In genomic region chr8:84210167-84210791, GRCm38 (mm10) we compare ENCODE assay signal across 8 mouse cellular contexts. TPM values are rescaled to one million over a fixed set of nuclear protein-coding genes. Genes with fewer than 3 reads are reported as not detected.
DNase-seq lines count a peak whose midpoint lies in the region; ATAC-seq and TF ChIP-seq lines count a peak whose summit lies in the region.

No protein-coding gene starts in this region.

- no peaks in the 10 kb centered on the region for H3K27me3 ChIP-seq in E14TG2a.4 (ENCODE audit: insufficient read depth, low read length)
- no peaks in the 10 kb centered on the region for H3K27me3 ChIP-seq in forebrain, embryonic 12.5 days
- no peaks in the 10 kb centered on the region for H3K27me3 ChIP-seq in heart, postnatal 0 days (ENCODE audit: control insufficient read depth, insufficient read depth, low read length)
- H3K27me3 ChIP-seq in lung, postnatal 0 days (replicated peaks; ENCODE audit: insufficient read depth, low read length): no peaks in the 10 kb centered on the region

- peak overlapping the region; percentile 51; the same call in 1 of the 2 replicates for H3K4me3 ChIP-seq in E14TG2a.4 (replicated peaks; ENCODE audit: low read length)
- H3K4me3 ChIP-seq in forebrain, embryonic 12.5 days (replicated peaks): no peak overlapping the region
- no peak overlapping the region for H3K4me3 ChIP-seq in heart, postnatal 0 days (ENCODE audit: low read depth, low read length)
- H3K4me3 ChIP-seq in layer of hippocampus, adult 2 months: peak overlapping the region; percentile 36; the same call in 1 of the 2 replicates
- H3K4me3 ChIP-seq in lung, postnatal 0 days (ENCODE audit: low read depth, low read length): no peak overlapping the region

- TF ChIP-seq CTCF in E14TG2a.4 (conservative IDR thresholded peaks at IDR 0.05; ENCODE audit: low read length): peak; percentile 72
- peak; percentile 87 for TF ChIP-seq CTCF in heart, postnatal 0 days (IDR thresholded peaks at IDR 0.05; ENCODE audit: low read depth)
- peak; percentile 97 for TF ChIP-seq CTCF in layer of hippocampus, adult 2 months (conservative IDR thresholded peaks at IDR 0.05)
- peak; percentile 91 for TF ChIP-seq CTCF in lung, postnatal 0 days (IDR thresholded peaks at IDR 0.05)

- 0 out of 2 replicates have a peak overlapping the region, but pooled peaks have one; percentile 13 for H3K4me2 ChIP-seq in forebrain, embryonic 12.5 days
- H3K4me2 ChIP-seq in heart, postnatal 0 days (ENCODE audit: low read depth, low read length): 0 out of 2 replicates have a peak overlapping the region, but pooled peaks have one; percentile 10
- no peak overlapping the region for H3K4me2 ChIP-seq in lung, postnatal 0 days (replicated peaks; ENCODE audit: low read depth, low read length)

- H3K27ac ChIP-seq in forebrain, embryonic 12.5 days: no peak overlapping the region
- peak overlapping the region; percentile 63; the same call in 1 of the 2 replicates for H3K27ac ChIP-seq in heart, postnatal 0 days (ENCODE audit: low read depth)
- H3K27ac ChIP-seq in layer of hippocampus, adult 2 months: peak overlapping the region; percentile 56
- 0 out of 2 replicates have a peak overlapping the region, but pooled peaks have one; percentile 1 for H3K27ac ChIP-seq in lung, postnatal 0 days (ENCODE audit: low read length)

- H3K9ac ChIP-seq in forebrain, embryonic 12.5 days: no peak overlapping the region
- no peak overlapping the region for H3K9ac ChIP-seq in heart, postnatal 0 days (replicated peaks; ENCODE audit: low read depth, low read length)
- no peak overlapping the region for H3K9ac ChIP-seq in lung, postnatal 0 days (replicated peaks; ENCODE audit: low read depth)

- peak; percentile 34; the same call in 1 of the 2 replicates for TF ChIP-seq EP300 in heart, postnatal 0 days (IDR thresholded peaks at IDR 0.05; ENCODE audit: low read depth)
- no peak for TF ChIP-seq EP300 in lung, postnatal 0 days (IDR thresholded peaks at IDR 0.05)

- peak; percentile 86 for DNase-seq in brain, adult 2 months (ENCODE audit: low read depth, low spot score)
- DNase-seq in heart, postnatal 0 days (ENCODE audit: low spot score): peak; percentile 61
- peak in 1 of 2 experiments; percentile 90 for DNase-seq in layer of hippocampus, adult 2 months (ENCODE audit: low spot score in 2 of 2)
- peak; percentile 76 for DNase-seq in lung, postnatal 0 days (ENCODE audit: low spot score)
- peak; percentile 52 for DNase-seq in retina, adult 2 months (ENCODE audit: low read depth, low spot score)
- peak; percentile 89 for DNase-seq in thymus, postnatal 25 days

- ATAC-seq in forebrain, embryonic 12.5 days (ENCODE audit: low FRiP score): peak; percentile 52; the same call in 1 of the 2 replicates
- ATAC-seq in heart, postnatal 0 days (ENCODE audit: insufficient read depth, low read depth): peak; percentile 45
- peak; percentile 43 for ATAC-seq in lung, postnatal 0 days

- no peaks in the 10 kb centered on the region for H3K9me3 ChIP-seq in E14TG2a.4 (ENCODE audit: low read length)
- H3K9me3 ChIP-seq in forebrain, embryonic 12.5 days: no peaks in the 10 kb centered on the region
- H3K9me3 ChIP-seq in heart, postnatal 0 days (replicated peaks; ENCODE audit: control insufficient read depth, low read length): no peaks in the 10 kb centered on the region
- no peaks in the 10 kb centered on the region for H3K9me3 ChIP-seq in lung, postnatal 0 days (ENCODE audit: low read length)

- H3K36me3 ChIP-seq in E14TG2a.4 (ENCODE audit: insufficient read depth, low read length): peaks cover 83% of the 10 kb centered on the region
- peaks cover 61% of the 10 kb centered on the region for H3K36me3 ChIP-seq in forebrain, embryonic 12.5 days (replicated peaks)
- peaks cover 84% of the 10 kb centered on the region for H3K36me3 ChIP-seq in heart, postnatal 0 days (replicated peaks; ENCODE audit: control insufficient read depth, insufficient read depth, low read length)
- H3K36me3 ChIP-seq in lung, postnatal 0 days (ENCODE audit: insufficient read depth, low read length): peaks cover 45% of the 10 kb centered on the region

- peaks cover 69% of the 10 kb centered on the region for H3K4me1 ChIP-seq in E14TG2a.4 (replicated peaks; ENCODE audit: low read depth, low read length)
- H3K4me1 ChIP-seq in forebrain, embryonic 12.5 days: peaks cover 29% of the 10 kb centered on the region
- peaks cover 21% of the 10 kb centered on the region; the same call in 1 of the 2 replicates for H3K4me1 ChIP-seq in heart, postnatal 0 days (ENCODE audit: control insufficient read depth, insufficient read depth)
- no peaks in the 10 kb centered on the region; the same call in 1 of the 2 replicates for H3K4me1 ChIP-seq in lung, postnatal 0 days (ENCODE audit: insufficient read depth, low read depth, low read length)

- 52% methylated on average over 34 of the region's 34 CpGs for WGBS in forebrain, embryonic 12.5 days
- 54% methylated on average over 34 of the region's 34 CpGs for WGBS in heart, postnatal 0 days
- WGBS in lung, postnatal 0 days: 60% methylated on average over 32 of the region's 34 CpGs

RNA-seq across cellular contexts. Expression of gene Nanos3, which starts 25.3 kb away (rescaled TPM):
- polyA plus RNA-seq in forebrain, embryonic 12.5 days (2016; fragmentation: Nextera tagmentation; extraction: Ambion mirVana): 5.9 and 6.0 TPM in 2 replicates
- total RNA-seq in heart, postnatal 0 days (2014; rRNA removed; ENCODE audit: low replicate concordance): 1.4 TPM in 1 of 2 replicates, not detected in the other
- 4.6 and 6.0 TPM in 2 replicates for polyA plus RNA-seq in heart, postnatal 0 days (2015; fragmentation: Nextera tagmentation; extraction: Ambion mirVana)
- total RNA-seq in layer of hippocampus, adult 2 months (2021): 1 to 10 TPM; 2.6 to 5.0 TPM
- polyA plus RNA-seq in lung, postnatal 0 days (2015; fragmentation: Nextera tagmentation; extraction: Ambion mirVana): 1.9 and 3.2 TPM in 2 replicates

RNA-seq across cellular contexts. Expression of gene Zswim4, which starts 26.6 kb away (rescaled TPM):
- 47.7 and 53.4 TPM in 2 replicates for polyA plus RNA-seq in forebrain, embryonic 12.5 days (2016; fragmentation: Nextera tagmentation; extraction: Ambion mirVana)
- total RNA-seq in heart, postnatal 0 days (2014; rRNA removed; ENCODE audit: low replicate concordance): 23.8 and 31.4 TPM in 2 replicates
- polyA plus RNA-seq in heart, postnatal 0 days (2015; fragmentation: Nextera tagmentation; extraction: Ambion mirVana): 4.6 and 5.8 TPM in 2 replicates
- total RNA-seq in layer of hippocampus, adult 2 months (2021): 10 to 100 TPM; 18.0 to 19.3 TPM
- polyA plus RNA-seq in lung, postnatal 0 days (2015; fragmentation: Nextera tagmentation; extraction: Ambion mirVana): 7.8 and 8.4 TPM in 2 replicates

RNA-seq across cellular contexts. Expression of gene D8Ertd738e, which starts 39.2 kb away (rescaled TPM):
- polyA plus RNA-seq in forebrain, embryonic 12.5 days (2016; fragmentation: Nextera tagmentation; extraction: Ambion mirVana): 267 and 271 TPM in 2 replicates
- total RNA-seq in heart, postnatal 0 days (2014; rRNA removed; ENCODE audit: low replicate concordance): 90.3 and 93.2 TPM in 2 replicates
- polyA plus RNA-seq in heart, postnatal 0 days (2015; fragmentation: Nextera tagmentation; extraction: Ambion mirVana): 382 and 414 TPM in 2 replicates
- 100 to 1,000 TPM; 143 to 146 TPM for total RNA-seq in layer of hippocampus, adult 2 months (2021)
- polyA plus RNA-seq in lung, postnatal 0 days (2015; fragmentation: Nextera tagmentation; extraction: Ambion mirVana): 302 and 339 TPM in 2 replicates

RNA-seq across cellular contexts. Expression of gene Mri1, which starts 46.8 kb away (rescaled TPM):
- 49.1 and 60.1 TPM in 2 replicates for polyA plus RNA-seq in forebrain, embryonic 12.5 days (2016; fragmentation: Nextera tagmentation; extraction: Ambion mirVana)
- total RNA-seq in heart, postnatal 0 days (2014; rRNA removed; ENCODE audit: low replicate concordance): 25.8 and 74.7 TPM in 2 replicates
- polyA plus RNA-seq in heart, postnatal 0 days (2015; fragmentation: Nextera tagmentation; extraction: Ambion mirVana): 37.3 and 39.2 TPM in 2 replicates
- total RNA-seq in layer of hippocampus, adult 2 months (2021): 10 to 100 TPM; 19.0 to 21.9 TPM
- 47.4 and 56.8 TPM in 2 replicates for polyA plus RNA-seq in lung, postnatal 0 days (2015; fragmentation: Nextera tagmentation; extraction: Ambion mirVana)

RNA-seq across cellular contexts. Expression of gene Ccdc130, which starts 59.9 kb away (rescaled TPM):
- polyA plus RNA-seq in forebrain, embryonic 12.5 days (2016; fragmentation: Nextera tagmentation; extraction: Ambion mirVana): 20.6 and 29.1 TPM in 2 replicates
- 7.0 and 14.4 TPM in 2 replicates for total RNA-seq in heart, postnatal 0 days (2014; rRNA removed; ENCODE audit: low replicate concordance)
- 12.2 and 12.7 TPM in 2 replicates for polyA plus RNA-seq in heart, postnatal 0 days (2015; fragmentation: Nextera tagmentation; extraction: Ambion mirVana)
- 10 to 100 TPM; 31.9 to 35.9 TPM for total RNA-seq in layer of hippocampus, adult 2 months (2021)
- 14.7 and 17.4 TPM in 2 replicates for polyA plus RNA-seq in lung, postnatal 0 days (2015; fragmentation: Nextera tagmentation; extraction: Ambion mirVana)

Comparison
In these comparisons a context has a peak if more than half of its experiments do, and no peak if none do; other contexts are left out.
1. H3K4me3 ChIP-seq: peak in E14TG2a.4 (single experiment) and layer of hippocampus, adult 2 months (single experiment); none in forebrain, embryonic 12.5 days (single experiment), heart, postnatal 0 days (single experiment) and lung, postnatal 0 days (single experiment).
2. Peak in every context shown above with its lines, with median percentiles within 50 percentile points of each other: CTCF ChIP-seq and ATAC-seq.